Mouse (Mus musculus): ENCODE measurements around the gene Dhdh.

GRCm38 (mm10) chr7:45529461-45529860 is 40.9 kb upstream of the Dhdh start:
- TF ChIP-seq POLR2A (IDR thresholded peaks at IDR 0.05; ENCODE audit: insufficient read depth, low read depth, low read length) (no peak), CTCF (IDR thresholded peaks at IDR 0.05; ENCODE audit: insufficient read depth, low read depth, low read length) (no peak)
